Mouse (Mus musculus): ENCODE data around the gene Crim1.

Gene Crim1

GRCm38 (mm10) chr17:78286021-78286420 lies 86.0 kb downstream of the Crim1 start:
- DNase-seq (ENCODE audit: low spot score in 2 of 2): no peak

DNA sequence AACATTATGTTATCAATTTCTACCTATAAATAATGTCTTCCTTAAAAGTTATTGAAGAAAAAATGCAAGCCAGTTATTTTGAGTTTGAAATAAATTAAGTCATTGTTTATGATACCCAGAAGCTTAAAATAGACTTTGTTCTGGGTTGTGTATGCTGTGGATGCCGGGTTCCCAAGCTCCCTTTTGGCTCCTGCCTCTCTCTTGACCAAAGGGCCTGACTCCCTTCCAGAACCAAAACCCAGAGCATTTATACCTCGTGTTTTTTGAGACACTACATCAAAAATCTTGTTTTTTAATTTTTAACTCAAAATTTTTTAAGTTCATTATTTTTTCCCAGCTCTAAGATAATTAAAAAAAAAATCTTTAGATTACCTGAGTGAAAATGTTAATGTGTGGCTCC lies 87.3 kb downstream of the Crim1 start:
- no peak for DNase-seq (ENCODE audit: low spot score in 2 of 2)

DNA sequence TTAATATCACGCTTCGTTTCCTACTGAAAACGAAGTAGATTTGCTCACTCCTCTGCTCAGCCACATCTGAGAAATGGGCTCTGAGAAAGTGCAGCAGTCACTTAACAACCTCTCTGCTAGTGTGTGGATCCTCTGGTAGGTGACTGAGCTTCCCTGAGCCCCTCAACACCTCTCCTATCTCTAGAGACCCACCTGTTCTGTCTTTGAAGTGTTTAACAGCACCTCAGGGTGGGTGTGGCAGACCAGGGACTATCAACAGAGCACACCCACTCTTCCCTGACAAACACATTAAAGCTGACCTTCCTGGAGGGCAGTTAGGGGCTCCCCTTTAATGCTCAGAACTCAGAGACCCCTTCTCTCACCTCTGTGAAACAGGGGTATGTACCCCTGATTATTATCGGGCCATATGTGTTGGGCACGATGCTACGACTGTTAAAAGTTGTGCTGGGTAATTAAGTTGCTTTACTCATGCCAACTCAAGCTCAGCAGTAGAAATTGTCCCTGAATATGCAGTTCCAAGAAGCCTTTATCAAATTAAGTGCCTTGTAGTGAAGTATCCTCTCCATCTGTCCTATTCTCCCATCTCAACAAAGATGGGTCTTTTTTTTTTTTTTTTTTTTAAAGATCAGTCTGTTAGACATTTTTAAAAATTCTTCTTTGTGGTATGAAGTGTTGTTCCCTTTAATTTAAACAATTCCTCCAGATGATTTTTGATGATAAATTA lies 90.3 kb downstream of the Crim1 start:
- DNase-seq (ENCODE audit: low spot score in 2 of 2): no peak

- DNase-seq (ENCODE audit: low spot score in 2 of 2): no peak
These were observed 91.0 kb downstream of the Crim1 start for GRCm38 (mm10) chr17:78291030-78291429.

DNA sequence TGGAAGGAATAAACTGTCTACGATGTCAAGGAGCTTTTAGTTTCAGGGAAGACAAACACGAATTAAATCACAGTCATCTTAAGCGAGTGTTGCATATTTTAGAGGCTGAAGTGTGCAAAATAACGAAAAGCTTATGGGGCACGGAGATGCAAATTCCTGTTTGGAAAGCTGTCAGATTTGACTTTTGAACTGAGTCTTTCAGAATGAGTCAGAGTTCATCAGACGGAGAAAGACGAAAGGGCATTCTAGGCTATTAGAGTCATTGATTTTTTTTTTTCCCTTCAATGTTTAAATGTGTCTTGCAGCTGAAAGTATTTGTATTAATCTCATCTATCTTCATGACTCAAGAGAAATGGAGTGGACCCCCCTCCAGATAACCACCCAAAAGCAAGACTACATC lies 92.3 kb downstream of the Crim1 start:
- no peak for DNase-seq (ENCODE audit: low spot score in 2 of 2)

DNA sequence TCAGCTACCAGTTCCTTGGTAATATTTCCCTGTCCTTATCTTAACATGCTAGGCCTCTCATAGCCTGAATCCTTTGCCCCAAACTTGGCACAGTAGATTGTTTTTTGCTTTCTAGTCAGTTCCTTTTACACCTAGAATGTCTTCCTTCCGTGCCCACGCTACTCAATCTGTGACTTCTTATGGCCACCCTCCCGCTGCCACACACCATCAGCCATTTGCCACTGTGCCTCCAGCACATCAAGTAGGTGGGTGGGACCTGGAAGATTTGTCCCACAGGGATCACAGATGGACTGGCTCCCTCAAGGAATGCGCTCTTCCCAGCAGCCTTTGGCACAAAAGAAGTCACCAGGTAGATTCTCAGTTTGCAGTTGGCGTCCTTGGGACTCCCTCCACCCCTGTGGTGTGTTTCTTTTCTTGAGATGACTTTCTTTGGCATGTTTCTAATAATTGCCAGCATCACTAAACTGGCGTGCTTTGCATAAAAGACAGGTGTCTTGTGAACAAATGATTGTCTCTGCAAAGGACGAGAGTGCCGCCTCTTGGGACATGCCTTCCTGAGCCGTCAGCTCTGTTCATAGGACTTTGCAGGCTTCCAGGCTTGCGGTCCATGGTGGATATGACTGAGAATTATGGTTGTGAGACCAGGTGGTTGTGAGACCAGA lies 92.9 kb downstream of the Crim1 start:
- DNase-seq (ENCODE audit: low spot score in 2 of 2): no peak

DNA sequence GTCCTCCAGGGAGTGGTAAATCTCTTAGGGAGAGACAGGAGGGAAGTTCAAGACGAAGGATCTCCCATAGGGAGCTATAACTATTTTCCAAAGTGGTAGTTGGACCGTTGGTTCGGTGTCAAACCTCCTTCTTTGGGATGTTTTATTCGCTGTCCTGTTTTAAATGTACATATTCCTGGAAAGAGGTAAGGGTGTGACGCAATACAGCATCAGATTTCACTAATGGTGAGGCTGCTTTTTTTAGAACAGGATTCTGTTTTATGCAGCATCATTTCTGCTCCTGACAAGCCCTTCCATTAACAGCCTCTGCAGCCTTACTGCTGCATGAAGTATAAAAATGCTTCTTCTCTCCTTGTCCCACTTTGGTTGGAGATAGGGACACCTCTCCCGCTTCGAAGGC lies 95.9 kb downstream of the Crim1 start:
- no peak for DNase-seq (ENCODE audit: low spot score in 2 of 2)

DNA sequence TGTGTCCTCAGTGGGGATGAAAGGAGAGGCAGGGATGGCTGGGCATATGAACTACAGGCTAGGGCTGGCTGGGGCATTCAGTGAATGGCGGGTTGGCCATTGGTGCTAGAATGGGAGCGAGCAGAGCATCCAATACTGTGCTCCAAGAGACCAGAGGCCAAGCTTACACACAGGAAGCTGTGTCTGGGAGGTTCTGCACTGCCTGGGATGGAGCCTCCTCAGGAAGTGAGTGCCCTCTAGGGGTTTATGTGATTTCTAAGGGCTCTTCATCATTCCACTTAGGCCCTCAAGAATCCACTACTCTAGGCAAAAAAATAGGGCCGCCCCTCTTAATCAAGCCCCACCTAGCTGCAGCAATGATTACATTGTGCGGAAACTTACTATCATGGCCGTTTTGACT lies 98.1 kb downstream of the Crim1 start:
- DNase-seq (ENCODE audit: low spot score in 2 of 2): no peak

- DNase-seq (ENCODE audit: low spot score in 2 of 2): no peak
These were observed 99.0 kb downstream of the Crim1 start for GRCm38 (mm10) chr17:78298967-78299540.

DNA sequence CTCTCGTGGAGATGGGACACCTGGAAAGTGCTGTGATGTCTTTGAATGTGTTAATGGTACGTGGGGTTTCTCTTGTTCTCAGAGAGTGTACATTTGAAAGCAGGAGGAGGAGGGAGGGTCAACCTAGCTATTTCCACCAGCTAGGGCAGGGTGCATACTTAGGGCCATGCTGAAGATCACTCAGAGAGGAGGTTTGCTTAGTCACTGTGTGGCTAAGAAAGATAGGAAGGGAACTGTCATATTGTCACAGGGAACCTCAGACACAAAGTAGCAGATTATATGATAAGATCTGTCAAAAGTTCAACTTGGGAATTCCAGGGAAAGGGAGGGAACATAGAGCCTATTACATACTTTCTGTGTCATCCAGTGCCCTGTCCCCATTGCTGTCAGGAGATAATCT lies 103.0 kb downstream of the Crim1 start:
- no peak for DNase-seq (ENCODE audit: low spot score in 2 of 2)

DNA sequence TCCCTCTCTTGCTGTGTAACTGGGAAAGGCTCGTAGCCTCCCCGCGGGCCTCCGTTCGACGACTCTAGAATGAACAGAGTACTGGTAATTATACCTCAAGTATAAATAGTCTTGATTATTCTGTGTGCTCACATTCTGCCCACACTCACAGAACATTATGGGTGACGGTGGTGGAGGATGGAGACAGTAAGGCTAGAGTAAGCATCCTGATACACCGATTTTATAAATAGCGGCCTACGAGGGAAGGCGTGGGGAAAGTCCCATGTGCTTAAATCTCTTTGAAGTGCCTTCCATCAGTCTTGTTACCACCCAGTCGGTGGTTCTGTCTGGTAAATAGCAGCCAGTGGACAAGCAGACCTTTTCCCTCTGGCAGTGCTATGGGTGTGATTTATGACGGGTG lies 104.0 kb downstream of the Crim1 start:
- DNase-seq (ENCODE audit: low spot score in 2 of 2): no peak

DNA sequence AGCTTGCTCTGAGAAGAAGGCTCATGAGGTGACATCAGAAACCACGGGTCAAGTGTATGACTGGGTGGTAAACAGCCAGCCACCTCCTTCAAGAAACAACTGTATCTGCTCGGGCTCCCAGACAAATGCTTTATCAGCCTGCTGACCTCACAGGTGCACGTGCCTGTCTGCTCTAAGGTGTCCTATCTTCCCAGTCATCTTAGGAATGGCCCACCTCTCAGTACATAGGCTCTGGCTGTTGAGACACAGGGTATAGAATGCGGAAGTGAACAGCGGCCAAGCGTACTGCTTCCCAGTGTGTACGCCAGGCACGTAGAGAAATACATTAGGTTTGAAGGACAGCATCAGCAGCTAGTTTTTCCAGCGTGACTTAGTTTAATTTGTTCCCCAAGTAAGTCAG lies 106.4 kb downstream of the Crim1 start:
- DNase-seq (ENCODE audit: low spot score in 2 of 2): no peak

GRCm38 (mm10) chr17:78308221-78308620 lies 108.2 kb downstream of the Crim1 start:
- DNase-seq (ENCODE audit: low spot score in 2 of 2): no peak

GRCm38 (mm10) chr17:78313006-78313405 lies 113.0 kb downstream of the Crim1 start:
- no peak for DNase-seq (ENCODE audit: low spot score in 2 of 2)

GRCm38 (mm10) chr17:78313612-78314011 lies 113.6 kb downstream of the Crim1 start:
- DNase-seq (ENCODE audit: low spot score in 2 of 2): no peak

GRCm38 (mm10) chr17:78315659-78316058 lies 115.6 kb downstream of the Crim1 start:
- no peak for DNase-seq (ENCODE audit: low spot score in 2 of 2)

DNA sequence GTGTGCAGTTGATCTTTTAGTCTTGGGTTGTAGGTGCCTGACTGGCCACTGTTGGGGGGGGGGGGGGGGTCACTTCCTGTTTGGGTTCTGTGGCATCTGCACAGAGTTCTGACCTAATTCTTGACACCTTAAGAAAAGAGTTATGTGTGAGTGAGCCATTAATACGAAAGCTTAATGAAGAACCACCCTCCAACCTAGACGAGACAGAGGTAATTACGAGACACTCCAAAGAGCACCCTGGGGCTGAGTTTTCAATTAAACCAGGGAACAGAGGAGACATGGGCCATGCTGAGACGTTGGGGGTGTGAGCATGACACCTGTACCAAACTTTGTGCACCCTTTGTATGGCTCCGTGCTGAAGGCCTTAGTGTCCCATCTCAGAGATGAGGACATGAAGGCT lies 117.3 kb downstream of the Crim1 start:
- no peak for DNase-seq (ENCODE audit: low spot score in 2 of 2)

DNA sequence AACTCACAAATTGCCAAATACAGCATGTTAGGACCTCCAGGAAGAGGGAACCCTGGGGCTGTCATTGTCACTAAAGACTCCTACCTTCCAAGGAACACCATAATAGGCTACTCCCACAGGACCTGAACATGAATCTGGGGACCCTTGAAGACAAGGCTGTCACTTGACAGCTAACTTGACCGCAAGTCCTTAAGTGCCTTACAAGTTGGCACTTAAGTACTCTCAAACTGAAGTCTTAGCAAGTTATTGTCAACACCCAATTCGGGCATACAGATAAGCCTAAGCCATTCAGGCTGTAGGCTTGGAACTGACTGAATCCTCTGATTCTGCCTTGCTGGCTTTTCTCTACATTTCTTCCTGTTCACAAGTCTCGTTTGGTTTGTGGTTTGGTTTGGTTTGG lies 118.8 kb downstream of the Crim1 start:
- no peak for DNase-seq (ENCODE audit: low spot score in 2 of 2)

GRCm38 (mm10) chr17:78321216-78321835 lies 121.3 kb downstream of the Crim1 start:
- no peak for DNase-seq (ENCODE audit: low spot score in 2 of 2)

DNA sequence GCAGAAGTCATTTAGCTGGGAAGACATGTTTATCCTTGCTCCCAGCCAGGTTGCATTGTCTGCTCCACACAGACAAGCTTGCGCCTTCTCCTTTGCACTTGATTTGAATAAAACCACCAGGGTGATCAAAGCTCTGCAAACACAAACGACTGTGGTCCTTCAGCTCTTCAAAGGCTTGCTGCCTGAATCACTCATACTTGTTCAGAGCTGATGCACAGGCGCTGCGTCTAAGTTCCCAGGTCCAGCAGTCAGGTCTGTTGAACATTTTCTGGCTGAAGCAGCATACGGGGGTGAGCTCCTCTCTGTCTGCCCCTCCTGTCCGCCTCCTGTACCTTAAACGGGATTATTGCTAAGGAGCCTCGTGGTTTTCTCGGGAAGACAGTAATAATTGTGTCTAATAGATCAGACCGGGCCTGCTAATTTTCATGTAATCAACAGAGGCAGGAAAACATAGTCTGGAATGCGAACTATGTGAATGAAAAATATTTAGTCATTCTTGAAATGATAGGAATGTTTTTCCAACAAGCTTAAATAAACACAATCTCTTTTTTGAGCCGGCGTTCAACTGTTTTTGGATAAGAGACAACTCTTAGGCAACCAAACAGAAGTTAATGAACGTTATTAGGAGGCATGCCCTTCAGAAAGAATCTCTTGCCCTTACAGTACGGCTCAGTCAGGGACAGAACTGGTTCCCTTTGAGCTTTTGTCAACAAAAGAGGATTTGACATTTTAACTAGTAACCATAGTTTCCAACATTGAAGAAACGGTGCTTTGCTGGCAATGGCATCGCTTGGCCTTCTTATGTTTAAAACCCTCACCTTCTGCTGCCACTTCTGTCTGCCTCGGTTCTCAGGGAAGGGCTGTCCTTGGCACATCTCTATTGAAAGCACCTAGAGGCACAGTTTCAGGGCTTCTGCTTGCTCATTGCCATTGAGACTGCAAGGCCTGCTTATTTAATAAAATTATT lies 122.6 kb downstream of the Crim1 start:
- no peak for DNase-seq (ENCODE audit: low spot score in 2 of 2)

DNA sequence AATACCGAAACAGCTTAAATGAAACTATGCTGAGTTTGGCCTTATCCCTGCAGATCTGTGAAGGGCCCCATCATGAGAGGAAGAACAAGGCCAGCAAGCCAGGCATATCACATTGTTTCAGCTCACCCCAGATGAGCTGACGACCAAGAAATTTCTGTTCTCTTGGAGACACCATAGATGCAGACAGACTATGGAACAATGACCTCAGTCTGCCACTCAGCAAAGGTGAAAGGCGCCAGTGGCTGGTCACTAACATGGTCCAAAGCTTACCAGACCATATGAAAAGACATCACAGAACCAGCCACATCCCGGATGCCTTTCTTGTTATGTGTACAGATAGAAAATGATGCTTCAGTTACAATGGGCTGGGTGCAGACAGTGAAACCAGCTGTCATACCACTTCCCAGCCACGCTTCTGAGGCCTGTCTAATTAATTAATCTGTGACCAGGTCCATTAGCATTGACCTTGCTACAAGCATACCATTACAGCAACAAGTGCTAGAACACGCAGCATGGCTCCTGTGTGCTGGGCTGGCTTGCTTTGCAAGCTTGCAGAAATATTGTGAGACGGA lies 125.8 kb downstream of the Crim1 start:
- DNase-seq (ENCODE audit: low spot score in 2 of 2): no peak

Data from cerebellum, postnatal 4 days (tissue).